ENCODE assay signal across 18 mouse cellular contexts in the genomic region with DNA sequence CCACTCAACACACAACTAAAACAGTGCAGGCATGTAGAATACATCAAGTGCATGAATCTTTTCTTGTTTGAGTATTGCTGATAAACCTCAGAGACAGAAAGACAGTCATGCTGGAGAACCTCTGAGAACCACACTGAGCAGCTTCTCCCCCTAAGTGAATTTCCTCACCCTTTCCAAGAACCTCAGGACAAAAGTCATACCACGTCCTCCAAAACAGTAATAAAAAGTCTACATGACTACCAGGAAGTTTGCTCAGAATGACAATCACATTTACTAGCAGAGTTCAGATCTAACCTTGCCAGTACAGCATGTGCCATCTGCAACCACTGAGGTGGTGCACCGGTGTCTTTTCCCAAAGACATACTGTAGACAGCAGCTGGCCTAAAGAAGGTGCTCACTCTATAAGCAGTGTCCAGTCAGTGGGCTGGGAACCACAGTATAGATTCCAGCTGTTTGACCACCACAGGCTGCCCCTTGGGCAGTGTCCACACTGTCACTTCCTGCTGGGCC. TPM values are rescaled to one million over a fixed set of nuclear protein-coding genes. Genes with fewer than 3 reads are reported as not detected.
A peak's percentile ranks its signal among the peaks of the same experiment; 100 is the strongest.
DNase-seq lines count a peak whose midpoint lies in the region; ATAC-seq and TF ChIP-seq lines count a peak whose summit lies in the region.
"Had no signal": no experiment of that assay in that cellular context is flagged by ENCODE, and none has a peak within 500 bp of the region (broad histone marks: within the 10 kb centered on the region; RNA-seq: fewer than 3 reads in every experiment).

No protein-coding gene starts in this region.

- no peak for TF ChIP-seq POLR2A in kidney, adult 2 months (IDR thresholded peaks at IDR 0.05; ENCODE audit: low read depth, low read length)
- TF ChIP-seq POLR2A in small intestine, adult 2 months (IDR thresholded peaks at IDR 0.05; ENCODE audit: low read depth, low read length) = no peak

- no peak overlapping the region for H3K4me2 ChIP-seq in embryonic facial prominence, embryonic 12.5 days (replicated peaks)
- no peak overlapping the region for H3K4me2 ChIP-seq in midbrain, embryonic 14.5 days (ENCODE audit: low read length)
- H3K4me2 ChIP-seq in midbrain, embryonic 11.5 days = no peak overlapping the region
- H3K4me2 ChIP-seq: embryonic facial prominence, embryonic 13.5 days; limb, embryonic 13.5 days; stomach, embryonic 15.5 days had no signal

- TF ChIP-seq CTCF in kidney, adult 2 months (conservative IDR thresholded peaks at IDR 0.05; ENCODE audit: insufficient read depth, insufficient read length, low read depth, low read length) = no peak
- TF ChIP-seq CTCF in small intestine, adult 2 months (IDR thresholded peaks at IDR 0.05; ENCODE audit: extremely low read depth, insufficient read length, insufficient replicate concordance, low read depth, low read length) = no peak

- no peak for DNase-seq in embryonic facial prominence, embryonic 10.5 days (ENCODE audit: low spot score)
- DNase-seq in kidney, adult 2 months = no peak
- no peak for DNase-seq in kidney, adult 8-10 months
- DNase-seq in midbrain, embryonic 14.5 days = no peak
- no peak for DNase-seq in midbrain, embryonic 11.5 days (ENCODE audit: low spot score, missing footprints)
- no peak for DNase-seq in adrenal gland, postnatal 4 days (ENCODE audit: low spot score in 2 of 2)
- DNase-seq: adrenal gland, adult 2 months; gastrocnemius, postnatal 10 days; heart, postnatal 4 days; kidney, postnatal 4 days; lung, postnatal 14 days; right cerebral cortex, postnatal 25 days; thymus, adult 2 months had no signal

- no peaks in the 10 kb centered on the region for H3K9me3 ChIP-seq in embryonic facial prominence, embryonic 12.5 days
- no peaks in the 10 kb centered on the region for H3K9me3 ChIP-seq in embryonic facial prominence, embryonic 10.5 days
- no peaks in the 10 kb centered on the region for H3K9me3 ChIP-seq in midbrain, embryonic 14.5 days (ENCODE audit: control insufficient read depth, low read length)
- no peaks in the 10 kb centered on the region for H3K9me3 ChIP-seq in midbrain, embryonic 11.5 days (ENCODE audit: control insufficient read depth, low read length)
- H3K9me3 ChIP-seq: embryonic facial prominence, embryonic 13.5 days; limb, embryonic 13.5 days; stomach, embryonic 15.5 days had no signal

- H3K27ac ChIP-seq in embryonic facial prominence, embryonic 12.5 days = no peak overlapping the region
- H3K27ac ChIP-seq in embryonic facial prominence, embryonic 10.5 days (replicated peaks) = no peak overlapping the region
- peak overlapping the region; percentile 66 for H3K27ac ChIP-seq in kidney, adult 2 months (ENCODE audit: insufficient read depth, low read depth, low read length)
- H3K27ac ChIP-seq in midbrain, embryonic 14.5 days (replicated peaks; ENCODE audit: low read depth, low read length) = no peak overlapping the region
- H3K27ac ChIP-seq in midbrain, embryonic 11.5 days (ENCODE audit: low read depth, low read length) = no peak overlapping the region
- H3K27ac ChIP-seq in small intestine, adult 2 months (ENCODE audit: insufficient read depth, low read depth, low read length) = peak overlapping the region; percentile 68
- H3K27ac ChIP-seq: embryonic facial prominence, embryonic 13.5 days; limb, embryonic 13.5 days; stomach, embryonic 15.5 days had no signal

- H3K9ac ChIP-seq in embryonic facial prominence, embryonic 12.5 days = no peak overlapping the region
- no peak overlapping the region for H3K9ac ChIP-seq in midbrain, embryonic 14.5 days (replicated peaks; ENCODE audit: low read length)
- H3K9ac ChIP-seq in midbrain, embryonic 11.5 days (ENCODE audit: low read length) = no peak overlapping the region
- H3K9ac ChIP-seq: embryonic facial prominence, embryonic 13.5 days; limb, embryonic 13.5 days; stomach, embryonic 15.5 days had no signal

- 0 out of 2 replicates have a peak, but pooled peaks have one; percentile 17 for ATAC-seq in embryonic facial prominence, embryonic 12.5 days (ENCODE audit: insufficient number of reproducible peaks, insufficient read depth, low FRiP score, low TSS enrichment)
- ATAC-seq in midbrain, embryonic 14.5 days (ENCODE audit: low FRiP score, low TSS enrichment) = 0 out of 2 replicates have a peak, but pooled peaks have one; percentile 32
- no peak; the same call in 1 of the 2 replicates for ATAC-seq in midbrain, embryonic 11.5 days (ENCODE audit: low FRiP score)

- peaks cover 17% of the 10 kb centered on the region for H3K4me1 ChIP-seq in embryonic facial prominence, embryonic 12.5 days
- H3K4me1 ChIP-seq in embryonic facial prominence, embryonic 10.5 days = peaks cover 19% of the 10 kb centered on the region
- peaks cover 47% of the 10 kb centered on the region for H3K4me1 ChIP-seq in kidney, adult 2 months (ENCODE audit: control insufficient read depth, insufficient read depth, low read length)
- peaks cover 7% of the 10 kb centered on the region for H3K4me1 ChIP-seq in midbrain, embryonic 14.5 days (ENCODE audit: control insufficient read depth, insufficient read depth, low read length)
- H3K4me1 ChIP-seq in midbrain, embryonic 11.5 days (ENCODE audit: control insufficient read depth, insufficient read depth, low read length) = peaks cover 24% of the 10 kb centered on the region
- peaks cover 11% of the 10 kb centered on the region; the same call in 1 of the 2 replicates for H3K4me1 ChIP-seq in small intestine, adult 2 months (ENCODE audit: control insufficient read depth, insufficient read depth, insufficient read length, low read length)

- 89% methylated on average over 2 of the region's 2 CpGs for WGBS in embryonic facial prominence, embryonic 12.5 days
- WGBS in embryonic facial prominence, embryonic 10.5 days = 95% methylated on average over 2 of the region's 2 CpGs
- 21% methylated on average over 2 of the region's 2 CpGs for WGBS in kidney, adult 2 months
- 94% methylated on average over 2 of the region's 2 CpGs for WGBS in midbrain, embryonic 14.5 days
- WGBS in midbrain, embryonic 11.5 days = 89% methylated on average over 2 of the region's 2 CpGs
- 23% methylated on average over 2 of the region's 2 CpGs for WGBS in small intestine, adult 2 months

- H3K36me3 ChIP-seq in embryonic facial prominence, embryonic 12.5 days = no peaks in the 10 kb centered on the region
- H3K36me3 ChIP-seq in embryonic facial prominence, embryonic 10.5 days (replicated peaks) = 0 out of 2 replicates have a peak, but pooled peaks cover 11% of the 10 kb centered on the region
- H3K36me3 ChIP-seq in kidney, adult 2 months (ENCODE audit: control insufficient read depth, insufficient read depth, low read length) = no peaks in the 10 kb centered on the region
- no peaks in the 10 kb centered on the region for H3K36me3 ChIP-seq in midbrain, embryonic 14.5 days (ENCODE audit: control insufficient read depth, insufficient read depth, low read length)
- H3K36me3 ChIP-seq in midbrain, embryonic 11.5 days (ENCODE audit: control insufficient read depth, insufficient read depth, low read length) = no peaks in the 10 kb centered on the region
- no peaks in the 10 kb centered on the region for H3K36me3 ChIP-seq in small intestine, adult 2 months (ENCODE audit: control insufficient read depth, insufficient read depth, low read length)
- H3K36me3 ChIP-seq: embryonic facial prominence, embryonic 13.5 days; limb, embryonic 13.5 days; stomach, embryonic 15.5 days had no signal

- no peak overlapping the region for H3K4me3 ChIP-seq in embryonic facial prominence, embryonic 12.5 days
- H3K4me3 ChIP-seq in embryonic facial prominence, embryonic 10.5 days = no peak overlapping the region
- no peak overlapping the region for H3K4me3 ChIP-seq in kidney, adult 2 months (ENCODE audit: insufficient read depth, low read depth, low read length)
- no peak overlapping the region for H3K4me3 ChIP-seq in midbrain, embryonic 14.5 days (replicated peaks; ENCODE audit: low read depth, low read length)
- H3K4me3 ChIP-seq in midbrain, embryonic 11.5 days (ENCODE audit: low read depth, low read length) = no peak overlapping the region
- H3K4me3 ChIP-seq in small intestine, adult 2 months (ENCODE audit: low read depth, low read length) = no peak overlapping the region
- H3K4me3 ChIP-seq: embryonic facial prominence, embryonic 13.5 days; limb, embryonic 13.5 days; stomach, embryonic 15.5 days had no signal

- H3K27me3 ChIP-seq in embryonic facial prominence, embryonic 12.5 days = no peaks in the 10 kb centered on the region
- H3K27me3 ChIP-seq in embryonic facial prominence, embryonic 10.5 days (replicated peaks; ENCODE audit: low read depth, poor library complexity, severe bottlenecking) = no peaks in the 10 kb centered on the region
- H3K27me3 ChIP-seq in kidney, adult 2 months (replicated peaks; ENCODE audit: control insufficient read depth, insufficient read depth, low read length) = no peaks in the 10 kb centered on the region
- H3K27me3 ChIP-seq in midbrain, embryonic 14.5 days (ENCODE audit: control insufficient read depth, insufficient read depth, low read length) = no peaks in the 10 kb centered on the region
- no peaks in the 10 kb centered on the region for H3K27me3 ChIP-seq in midbrain, embryonic 11.5 days (ENCODE audit: control insufficient read depth, insufficient read depth, low read length)
- H3K27me3 ChIP-seq in small intestine, adult 2 months (ENCODE audit: control insufficient read depth, insufficient read depth, low read length) = no peaks in the 10 kb centered on the region
- H3K27me3 ChIP-seq: embryonic facial prominence, embryonic 13.5 days; limb, embryonic 13.5 days; stomach, embryonic 15.5 days had no signal

RNA-seq across cellular contexts. Expression of a gene that starts 27.0 kb away (rescaled TPM):
- polyA plus RNA-seq in embryonic facial prominence, embryonic 12.5 days (2016; fragmentation: Nextera tagmentation; extraction: Ambion mirVana) = 59.4 and 59.6 TPM in 2 replicates
- polyA plus RNA-seq in embryonic facial prominence, embryonic 10.5 days (2016; fragmentation: Nextera tagmentation; extraction: Ambion mirVana) = 42.8 and 45.7 TPM in 2 replicates
- polyA plus RNA-seq in kidney, adult 2 months (2012; rRNA removed) = 57.2 and 69.1 TPM in 2 replicates
- 16.4 and 25.2 TPM in 2 replicates for polyA plus RNA-seq in midbrain, embryonic 14.5 days (2014; fragmentation: Nextera tagmentation; extraction: Ambion mirVana)
- polyA plus RNA-seq in midbrain, embryonic 11.5 days (2014; fragmentation: Nextera tagmentation; extraction: Ambion mirVana) = 37.3 and 41.2 TPM in 2 replicates
- polyA plus RNA-seq in small intestine, adult 2 months (2012; rRNA removed) = 11.0 and 18.2 TPM in 2 replicates
- total RNA-seq in adrenal gland, postnatal 4 days (2021) = 10 to 100 TPM; 68.0 to 81.8 TPM

Comparison
In these comparisons a context has a peak if more than half of its experiments do, and no peak if none do; other contexts are left out.
1. H3K27ac ChIP-seq: peak in kidney, adult 2 months (single experiment) and small intestine, adult 2 months (single experiment); none in embryonic facial prominence, embryonic 12.5 days (single experiment), embryonic facial prominence, embryonic 10.5 days (single experiment), midbrain, embryonic 14.5 days (single experiment) and midbrain, embryonic 11.5 days (single experiment).